Mouse (Mus musculus) cortical plate, adult 2 months (tissue): ENCODE results near the gene Myo16.

Experiments used
- CTCF ChIP-seq: fragments of 200-500 bp; IDR thresholded peaks from 2 replicates; pipeline ENCODE4 v1.5.1; 2011; ENCODE audit warnings: mild to moderate bottlenecking, control low read depth, low read length; ENCODE audit not compliant: insufficient read depth; ENCODE audit errors: extremely low read depth
- POLR2A ChIP-seq: fragments of 200-500 bp; IDR thresholded peaks from 2 replicates; pipeline ENCODE4 v1.6.1; 2011; ENCODE audit warnings: mild to moderate bottlenecking, low read length, control low read depth; ENCODE audit not compliant: insufficient read depth; ENCODE audit errors: extremely low read depth

DNA sequence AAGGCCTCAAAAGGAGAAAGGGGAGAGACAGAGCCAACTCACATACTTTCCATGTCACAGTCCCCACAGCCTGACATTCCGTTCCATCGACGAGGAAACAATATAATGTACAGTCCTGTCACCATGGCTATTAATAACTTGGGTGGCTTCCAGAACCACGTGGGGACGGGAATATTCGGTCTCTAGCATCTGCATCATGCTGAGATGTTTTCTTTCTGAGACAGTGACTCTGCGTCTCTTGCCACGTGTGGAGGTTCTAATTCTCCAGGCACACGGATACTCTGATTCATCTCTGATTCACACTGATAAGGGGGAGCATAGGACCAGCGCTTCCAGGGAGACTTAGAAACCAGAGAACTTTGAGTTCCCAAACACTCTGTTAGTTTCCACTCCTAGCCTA, 492.8 kb downstream of the Myo16 start:
- no peak for TF ChIP-seq CTCF
- TF ChIP-seq POLR2A = no peak
